Mouse (Mus musculus) kidney, adult 10 weeks (tissue): ENCODE data around the gene Nedd4. TPM values are rescaled to one million over a fixed set of nuclear protein-coding genes. Genes with fewer than 3 reads are reported as not detected.

ENCODE experiments used
- polyA plus RNA-seq: library from polyadenylated mRNA; stranded (reverse); fragments of 350-450 nt; fragmentation: Illumina TruSeq; extraction: RNeasy Lipid Tissue Mini Kit (QIAGEN cat#74804); gene quantifications from one replicate; pipeline ENCODE4 v1.2.3, GENCODE M21; 2014; ENCODE audit warnings: low read depth, low replicate concordance

The Nedd4 gene
- 294 TPM for polyA plus RNA-seq

GRCm38 (mm10) chr9:72661895-72662661 lies at the start of gene Nedd4:
Gene Nedd4 (plus strand): TSS chr9:72662346.

Other genes starting within 250 kb of the Nedd4 start
- gene Mns1, start 224.3 kb upstream of the Nedd4 start, polyA plus RNA-seq = 0.24 TPM
- 17.6 TPM for gene Tex9, start 170.1 kb upstream of the Nedd4 start, polyA plus RNA-seq
- gene Rfx7, start 130.1 kb upstream of the Nedd4 start, polyA plus RNA-seq = 30.0 TPM
- 0.16 TPM for gene Prtg, start 144.5 kb downstream of the Nedd4 start, polyA plus RNA-seq